Mouse (Mus musculus) lung, embryonic 14.5 days (tissue): Measurements from ENCODE around the gene Pdp2. TPM values are rescaled to one million over a fixed set of nuclear protein-coding genes. Genes with fewer than 3 reads are reported as not detected.

ENCODE experiments used
- ATAC-seq: fragments of 200-750 bp; cut with Nextera tagmentation; 2 replicates; pipeline ENCODE4 v1.8.0; 2017; ENCODE audit warnings: mild to moderate bottlenecking, moderate TSS enrichment, moderate library complexity; ENCODE audit not compliant: insufficient read depth
- DNase-seq: peaks from one replicate; pipeline ENCODE4 v3.0.0-alpha.2; 2015
- H3K27ac ChIP-seq: fragments of 300-500 bp; sonication (generic); 2 replicates; pipeline ENCODE4 v1.5.1; 2014; ENCODE audit warnings: low read depth, mild to moderate bottlenecking, moderate library complexity
- H3K27me3 ChIP-seq: fragments of 300-500 bp; sonication (generic); 2 replicates; pipeline ENCODE4 v1.6.1; 2014; ENCODE audit warnings: low read length, control low read depth; ENCODE audit not compliant: insufficient read depth
- H3K36me3 ChIP-seq: fragments of 300-500 bp; sonication (generic); 2 replicates; pipeline ENCODE4 v1.6.1; 2014; ENCODE audit warnings: control low read depth; ENCODE audit not compliant: insufficient read depth
- H3K4me1 ChIP-seq: fragments of 300-500 bp; sonication (generic); 2 replicates; pipeline ENCODE4 v1.6.1; 2014; ENCODE audit warnings: antibody characterized with exemption, control low read depth; ENCODE audit not compliant: insufficient read depth
- H3K4me2 ChIP-seq: fragments of 300-500 bp; sonication (generic); 2 replicates; pipeline ENCODE4 v1.6.1; 2014; ENCODE audit warnings: mild to moderate bottlenecking
- H3K4me3 ChIP-seq: fragments of 300-500 bp; sonication (generic); 2 replicates; pipeline ENCODE4 v1.5.1; 2014; ENCODE audit warnings: low read depth, low read length
- H3K9ac ChIP-seq: fragments of 300-500 bp; sonication (generic); 2 replicates; pipeline ENCODE4 v1.6.1; 2014
- H3K9me3 ChIP-seq: fragments of 300-500 bp; sonication (generic); 2 replicates; pipeline ENCODE4 v1.6.1; 2016; ENCODE audit warnings: low read depth, low read length, control low read depth
- CTCF ChIP-seq: IDR thresholded peaks from 2 replicates; pipeline ENCODE4 v1.5.1; 2016; ENCODE audit warnings: antibody characterized with exemption, low read depth
- WGBS: fragments of 180-500 bp; shearing (Covaris S2); extraction: QIAGEN DNeasy Blood & Tissue Kit; methylation state at CpG from one replicate; pipeline ENCODE4 v1.1.7; 2014; 5-methylcytosine and 5-hydroxymethylcytosine counted together
- polyA plus RNA-seq: library from polyadenylated mRNA; unstranded; fragments of >200 nt; fragmentation: Nextera tagmentation; extraction: Ambion mirVana; gene quantifications from 2 replicates; pipeline ENCODE4 v1.2.1, GENCODE M21; 2014

Pdp2 gene
- polyA plus RNA-seq, 1 experiment from 2014 or later, result 10.3 TPM

GRCm38 (mm10) chr8:104590284-104590683 is 967 bp upstream of the Pdp2 start:
- 93% methylated on average over 3 of the region's 3 CpGs for WGBS
- H3K36me3 ChIP-seq, result peaks cover 18% of the 10 kb centered on the region
- no peak for DNase-seq
- no peaks in the 10 kb centered on the region for H3K9me3 ChIP-seq
- H3K27ac ChIP-seq, result no peak overlapping the region
- TF ChIP-seq CTCF, result no peak
- ATAC-seq, result no peak
- no peak overlapping the region for H3K4me2 ChIP-seq
- H3K9ac ChIP-seq, result no peak overlapping the region
- no peaks in the 10 kb centered on the region for H3K27me3 ChIP-seq
- H3K4me3 ChIP-seq, result no peak overlapping the region
- H3K4me1 ChIP-seq, result no peaks in the 10 kb centered on the region

DNA sequence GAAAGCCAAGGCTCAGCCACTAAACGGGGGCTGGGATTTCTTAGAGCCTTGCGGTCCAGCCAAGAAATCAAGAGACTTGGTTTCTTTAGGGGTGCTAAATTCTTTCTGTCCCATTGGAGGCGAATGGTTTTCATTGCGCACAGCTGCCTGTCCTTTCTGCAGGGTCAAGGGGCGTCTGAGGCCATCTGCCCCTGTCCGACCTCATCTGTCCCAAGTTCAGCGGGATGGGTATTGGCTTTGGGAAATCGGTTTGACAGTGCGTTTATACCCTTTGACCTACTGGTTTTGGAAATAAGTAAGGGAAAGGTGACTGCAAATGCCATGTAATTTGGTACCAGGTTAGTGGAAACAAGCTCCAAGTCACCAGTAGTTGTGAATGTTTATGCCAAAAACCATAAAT is 605 bp downstream of the Pdp2 start:
- Histone ChIP-seq H3K9ac (peak overlapping the region; percentile 58), H3K9me3 (no peaks in the 10 kb centered on the region), H3K36me3 (peaks cover 30% of the 10 kb centered on the region), H3K4me2 (peak overlapping the region; percentile 80), H3K27ac (peak overlapping the region; percentile 44; the same call in 1 of the 2 replicates), H3K27me3 (no peaks in the 10 kb centered on the region), H3K4me1 (no peaks in the 10 kb centered on the region), H3K4me3 (peak overlapping the region; percentile 63)
- no peak for TF ChIP-seq CTCF
- DNase-seq (no peak), ATAC-seq (peak; percentile 7; the same call in 1 of the 2 replicates)
- 1% methylated on average over 9 of the region's 9 CpGs for WGBS

- no peak overlapping the region for H3K4me3 ChIP-seq
- no peaks in the 10 kb centered on the region for H3K4me1 ChIP-seq
- no peaks in the 10 kb centered on the region for H3K27me3 ChIP-seq
- DNase-seq (no peak), ATAC-seq (no peak)
- no peak overlapping the region for H3K9ac ChIP-seq
- no peaks in the 10 kb centered on the region for H3K9me3 ChIP-seq
- H3K4me2 ChIP-seq, result peak overlapping the region; percentile 80; the same call in 1 of the 2 replicates
- no peak for TF ChIP-seq CTCF
- H3K27ac ChIP-seq, result no peak overlapping the region
- 47% methylated on average over 6 of the region's 6 CpGs for WGBS
- peaks cover 34% of the 10 kb centered on the region for H3K36me3 ChIP-seq
These were observed 1.3 kb downstream of the Pdp2 start for GRCm38 (mm10) chr8:104592566-104592965.

- peaks cover 34% of the 10 kb centered on the region for H3K36me3 ChIP-seq
- no peaks in the 10 kb centered on the region for H3K4me1 ChIP-seq
- WGBS, result 90% methylated on average over 31 of the region's 31 CpGs
- H3K27ac ChIP-seq, result no peak overlapping the region
- no peaks in the 10 kb centered on the region for H3K9me3 ChIP-seq
- DNase-seq, result no peak
- ATAC-seq, result no peak
- H3K4me3 ChIP-seq, result no peak overlapping the region
- no peak overlapping the region for H3K4me2 ChIP-seq
- TF ChIP-seq CTCF, result no peak
- H3K27me3 ChIP-seq, result no peaks in the 10 kb centered on the region
- no peak overlapping the region for H3K9ac ChIP-seq
These were observed 2.5 kb downstream of the Pdp2 start for GRCm38 (mm10) chr8:104593536-104594325.

DNA sequence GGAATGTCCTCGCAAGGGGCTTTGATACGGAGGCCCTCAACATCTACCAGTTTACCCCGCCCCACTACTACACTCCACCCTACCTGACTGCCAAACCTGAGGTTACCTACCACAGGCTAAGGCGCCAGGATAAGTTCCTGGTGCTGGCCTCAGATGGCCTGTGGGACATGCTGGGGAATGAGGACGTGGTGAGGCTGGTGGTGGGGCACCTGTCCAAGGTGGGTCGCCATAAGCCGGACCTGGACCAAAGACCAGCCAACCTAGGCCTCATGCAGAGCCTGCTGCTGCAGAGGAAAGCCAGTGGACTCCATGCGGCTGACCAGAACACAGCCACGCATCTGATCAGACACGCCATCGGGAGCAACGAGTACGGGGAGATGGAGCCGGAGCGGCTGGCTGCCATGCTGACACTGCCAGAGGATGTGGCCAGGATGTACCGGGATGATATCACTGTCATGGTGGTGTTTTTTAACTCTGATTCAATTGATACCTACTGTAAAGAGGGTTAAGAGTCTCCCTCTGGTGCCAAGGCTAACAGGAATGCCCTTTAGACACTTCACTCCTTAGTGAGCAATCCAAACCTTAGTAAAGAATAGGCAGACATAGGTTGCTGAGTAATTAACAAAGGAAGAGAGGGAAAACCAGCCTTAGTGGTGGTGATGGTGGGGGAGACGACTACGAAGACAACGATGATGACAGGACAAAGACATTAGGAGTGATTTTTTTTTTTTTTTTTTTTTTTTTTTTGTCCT is 3.5 kb downstream of the Pdp2 start:
- 95% methylated on average over 19 of the region's 19 CpGs for WGBS
- H3K4me2 ChIP-seq, result no peak overlapping the region

GRCm38 (mm10) chr8:104595773-104596536 is 4.7 kb downstream of the Pdp2 start:
- no peak overlapping the region for H3K4me2 ChIP-seq

More for the DNA sequence above, 3.5 kb downstream of the Pdp2 start:
- ATAC-seq (no peak), DNase-seq (no peak)
- no peaks in the 10 kb centered on the region for H3K9me3 ChIP-seq
- no peaks in the 10 kb centered on the region for H3K4me1 ChIP-seq
- H3K36me3 ChIP-seq, result peaks cover 34% of the 10 kb centered on the region
- H3K4me3 ChIP-seq, result no peak overlapping the region
- no peak overlapping the region for H3K9ac ChIP-seq
- no peaks in the 10 kb centered on the region for H3K27me3 ChIP-seq
- no peak overlapping the region for H3K27ac ChIP-seq
- no peak for TF ChIP-seq CTCF

More at GRCm38 (mm10) chr8:104595773-104596536, 4.7 kb downstream of the Pdp2 start:
- DNase-seq (no peak), ATAC-seq (no peak)
- Histone ChIP-seq H3K9ac (no peak overlapping the region), H3K27me3 (no peaks in the 10 kb centered on the region), H3K9me3 (no peaks in the 10 kb centered on the region), H3K4me1 (no peaks in the 10 kb centered on the region), H3K4me3 (no peak overlapping the region), H3K27ac (no peak overlapping the region), H3K36me3 (peaks cover 34% of the 10 kb centered on the region)
- TF ChIP-seq CTCF, result no peak
- WGBS, result 78% methylated on average over 21 of the region's 21 CpGs
